Mouse (Mus musculus) yolk sac, embryonic 10.5 days (tissue): ENCODE results near the gene Il17rb.

ENCODE experiments used
- DNase-seq: peaks from one replicate; pipeline ENCODE4 v3.0.0-alpha.2; 2017; ENCODE audit warnings: low spot score

The Il17rb gene

DNA sequence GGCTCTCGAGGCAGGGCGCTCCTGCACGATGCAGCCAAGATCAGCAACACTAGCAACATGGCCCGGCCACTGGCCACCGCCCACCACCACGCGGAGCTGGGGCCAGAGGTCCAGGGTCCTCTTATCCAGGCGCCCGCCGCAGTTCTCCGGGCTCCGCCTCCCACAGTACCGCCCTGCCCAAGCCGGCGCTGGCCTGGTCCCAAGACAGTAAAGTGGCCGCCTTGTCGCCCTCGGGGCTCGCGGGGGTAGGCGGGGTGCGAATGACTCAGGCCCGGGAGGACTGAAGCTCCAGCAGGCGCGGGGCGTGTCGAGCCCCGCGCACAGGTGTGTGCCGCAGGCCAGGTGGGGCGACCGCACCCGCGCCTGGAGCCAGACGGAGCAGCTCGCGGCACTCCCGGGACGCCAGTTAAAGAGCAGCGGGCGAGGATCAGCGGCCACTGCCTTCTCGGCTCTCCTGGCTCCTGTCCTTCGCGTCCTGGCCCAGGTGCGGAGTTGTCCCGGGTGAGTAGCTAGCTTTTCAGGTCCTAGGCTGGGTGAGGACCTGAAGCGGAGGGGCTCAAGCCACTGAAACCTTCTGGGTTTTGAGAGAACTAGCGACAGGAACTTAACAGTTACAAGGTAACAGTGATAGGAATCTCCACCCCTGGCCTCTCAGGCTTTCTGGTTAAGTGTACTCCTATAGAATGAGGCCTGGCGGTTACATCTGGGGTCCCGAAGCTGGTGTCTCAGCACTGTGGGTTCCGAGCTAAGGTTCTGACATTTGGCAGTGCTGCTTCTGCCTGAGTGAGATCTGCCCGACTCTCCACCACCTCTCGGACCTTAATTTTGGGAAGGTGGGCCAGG is at the start of gene Il17rb, which contains the start of gene Chdh:
Gene Il17rb, minus strand, starts transcription at position 164 of the 843 bp plus-strand sequence.
Gene Chdh, plus strand, starts transcription at position 291 of the 843 bp plus-strand sequence.
- DNase-seq = peak; percentile 84

GRCm38 (mm10) chr14:30056031-30056766 is 47.5 kb upstream of the Il17rb start:
- DNase-seq = no peak

DNA sequence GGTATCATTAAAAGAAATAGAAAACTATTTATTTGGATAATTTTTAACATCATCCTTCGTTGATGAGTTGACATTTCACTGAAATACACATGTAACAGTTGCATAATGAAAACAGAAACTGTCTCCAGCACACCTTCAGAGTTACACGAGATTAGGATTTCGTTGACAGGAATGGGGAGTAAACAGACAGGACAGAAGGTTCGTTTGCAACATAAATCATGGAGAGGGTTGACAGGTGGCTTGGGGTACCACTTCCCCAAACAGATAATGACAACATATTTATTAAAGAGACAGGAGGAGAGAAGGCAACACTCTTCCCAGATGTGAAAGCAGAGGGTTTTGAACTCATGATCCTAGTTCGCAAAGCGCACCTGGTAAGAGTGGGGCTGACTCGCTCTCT is 46.2 kb upstream of the Il17rb start:
- no peak for DNase-seq

GRCm38 (mm10) chr14:30050280-30050679 is 41.6 kb upstream of the Il17rb start:
- DNase-seq = no peak

DNA sequence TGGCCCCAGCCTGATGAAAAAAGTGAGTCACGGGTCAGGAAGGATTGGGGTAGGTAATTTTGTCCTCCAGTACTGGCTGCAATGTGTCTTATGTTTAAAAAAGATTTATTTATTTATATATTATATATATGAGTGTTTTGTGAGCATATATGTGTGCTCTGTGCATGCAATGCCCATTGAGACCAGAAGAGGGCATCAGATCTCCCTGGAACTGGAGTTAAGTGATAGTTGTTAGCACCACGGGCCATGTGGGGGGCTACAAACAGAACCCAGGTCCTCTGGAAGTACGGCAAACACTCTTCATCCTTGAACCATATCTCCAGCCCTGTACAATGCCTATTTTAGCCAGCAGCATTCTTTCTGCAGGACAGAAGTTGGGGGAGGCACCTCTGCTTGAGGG is 39.4 kb upstream of the Il17rb start:
- no peak for DNase-seq

GRCm38 (mm10) chr14:30046976-30047375 is 38.3 kb upstream of the Il17rb start:
- no peak for DNase-seq

DNA sequence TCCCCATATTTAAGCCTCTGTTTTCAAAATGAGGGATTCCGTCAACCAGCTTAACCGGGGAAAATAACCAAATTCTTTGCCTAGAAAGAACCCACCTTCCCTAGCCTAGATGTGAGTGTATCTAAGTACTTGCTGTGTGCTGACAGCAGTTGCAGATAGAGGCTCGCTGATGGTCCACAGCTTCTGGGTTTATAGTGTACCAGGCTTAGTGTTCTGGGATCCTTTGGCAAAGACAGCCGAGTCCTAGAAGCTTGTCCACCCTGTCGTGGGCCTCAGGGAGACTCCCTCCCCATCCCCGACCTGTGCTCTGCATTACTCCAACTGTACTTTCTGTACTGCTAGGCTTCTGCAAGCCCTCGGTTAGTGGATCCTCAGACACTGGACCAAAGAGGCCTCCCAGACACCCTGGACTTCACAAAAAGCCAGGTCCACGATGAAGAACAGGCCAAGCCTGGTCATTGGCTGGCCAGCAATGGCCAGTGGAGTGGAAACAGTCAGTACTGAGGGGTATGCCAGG is 37.1 kb upstream of the Il17rb start:
- no peak for DNase-seq

GRCm38 (mm10) chr14:30045239-30045638 is 36.5 kb upstream of the Il17rb start:
- DNase-seq = no peak

- no peak for DNase-seq
These were observed 34.8 kb upstream of the Il17rb start for GRCm38 (mm10) chr14:30043356-30043940.

- no peak for DNase-seq
These were observed 33.1 kb upstream of the Il17rb start for GRCm38 (mm10) chr14:30041836-30042235.

GRCm38 (mm10) chr14:30039413-30039812 is 30.7 kb upstream of the Il17rb start:
- no peak for DNase-seq

- DNase-seq = no peak
These were observed 29.7 kb upstream of the Il17rb start for GRCm38 (mm10) chr14:30038431-30038830.

DNA sequence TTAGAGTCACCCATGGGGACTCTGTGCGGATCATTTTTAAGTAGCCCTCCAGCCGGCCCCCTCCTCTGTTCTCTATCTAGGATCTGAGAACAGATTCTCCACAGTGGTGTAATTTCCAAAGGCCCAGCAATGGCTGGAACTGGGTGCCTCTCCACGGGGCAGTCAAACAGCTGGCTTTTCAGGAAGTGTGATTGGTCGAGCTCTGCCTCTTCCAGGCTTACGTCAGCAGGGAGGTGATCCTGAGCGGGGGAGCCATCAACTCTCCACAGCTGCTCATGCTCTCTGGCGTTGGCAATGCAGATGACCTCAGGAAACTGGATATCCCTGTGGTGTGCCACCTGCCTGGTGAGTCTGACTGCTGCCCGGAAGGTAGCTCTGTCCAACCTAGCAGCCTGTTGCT is 24.7 kb upstream of the Il17rb start:
- DNase-seq = no peak

GRCm38 (mm10) chr14:30027378-30027777 is 18.7 kb upstream of the Il17rb start:
- no peak for DNase-seq

- no peak for DNase-seq
These were observed 15.7 kb upstream of the Il17rb start for GRCm38 (mm10) chr14:30024387-30024786.

GRCm38 (mm10) chr14:30022471-30022870 is 13.8 kb upstream of the Il17rb start:
- DNase-seq = no peak

DNA sequence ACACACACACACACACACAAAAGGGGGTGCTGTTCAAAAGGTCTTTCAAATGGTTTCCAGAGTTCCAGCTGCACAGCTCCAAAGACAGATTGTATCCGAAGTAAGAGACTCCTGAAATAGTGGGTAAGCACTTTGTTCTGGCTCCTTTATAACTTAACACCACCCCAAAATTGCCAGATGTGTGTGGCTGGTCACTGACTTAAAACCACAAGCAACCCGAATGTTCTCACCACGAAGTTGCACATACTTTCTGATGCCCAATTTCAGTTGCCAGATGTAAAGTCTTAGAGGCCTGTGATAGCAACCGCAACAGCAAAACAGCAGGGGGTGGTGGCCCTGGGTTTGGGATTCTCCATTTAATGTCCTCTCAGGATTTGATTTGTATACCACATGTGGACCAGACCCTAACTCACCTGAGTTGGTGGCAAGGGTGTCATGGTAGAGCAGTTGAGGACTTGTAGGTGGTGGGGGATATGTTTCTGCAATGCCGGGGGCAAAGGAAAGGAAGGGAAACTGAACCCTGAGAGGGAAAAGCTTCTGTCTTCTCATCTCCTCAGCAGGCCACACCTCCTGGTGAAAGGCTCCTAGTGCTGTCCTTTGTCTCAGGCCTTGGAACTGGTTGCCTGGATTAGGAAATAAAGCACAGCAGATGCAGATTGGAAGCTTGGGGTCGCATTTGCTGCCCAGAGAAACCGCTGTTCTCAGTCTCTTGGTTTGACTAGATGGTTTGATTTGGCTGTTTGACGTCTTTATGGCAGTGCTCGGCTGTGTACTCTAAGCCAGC is 11.3 kb upstream of the Il17rb start:
- DNase-seq = no peak

DNA sequence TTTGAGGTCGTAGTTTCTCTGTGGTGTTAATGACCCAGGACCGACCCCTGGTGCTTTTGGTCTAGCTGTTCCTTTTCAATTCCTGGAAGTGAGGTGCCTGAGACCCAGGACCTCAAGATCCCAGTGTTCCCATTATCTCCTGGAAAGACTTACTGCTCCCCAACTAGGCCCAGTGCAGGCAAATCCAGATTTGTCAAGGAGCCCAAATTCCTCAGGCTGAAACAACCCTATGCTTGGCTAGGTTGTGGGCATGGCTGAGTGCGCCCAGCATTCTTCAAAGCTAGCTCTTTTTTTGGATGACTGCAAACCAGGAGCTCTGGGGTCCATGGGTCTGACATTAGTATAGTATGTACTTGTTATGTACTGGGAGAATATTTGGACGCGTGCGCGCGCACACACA is 10.7 kb upstream of the Il17rb start:
- DNase-seq = no peak

- no peak for DNase-seq
These were observed 10.2 kb upstream of the Il17rb start for GRCm38 (mm10) chr14:30018846-30019245.

GRCm38 (mm10) chr14:30018463-30018801 is 9.7 kb upstream of the Il17rb start:
- no peak for DNase-seq

DNA sequence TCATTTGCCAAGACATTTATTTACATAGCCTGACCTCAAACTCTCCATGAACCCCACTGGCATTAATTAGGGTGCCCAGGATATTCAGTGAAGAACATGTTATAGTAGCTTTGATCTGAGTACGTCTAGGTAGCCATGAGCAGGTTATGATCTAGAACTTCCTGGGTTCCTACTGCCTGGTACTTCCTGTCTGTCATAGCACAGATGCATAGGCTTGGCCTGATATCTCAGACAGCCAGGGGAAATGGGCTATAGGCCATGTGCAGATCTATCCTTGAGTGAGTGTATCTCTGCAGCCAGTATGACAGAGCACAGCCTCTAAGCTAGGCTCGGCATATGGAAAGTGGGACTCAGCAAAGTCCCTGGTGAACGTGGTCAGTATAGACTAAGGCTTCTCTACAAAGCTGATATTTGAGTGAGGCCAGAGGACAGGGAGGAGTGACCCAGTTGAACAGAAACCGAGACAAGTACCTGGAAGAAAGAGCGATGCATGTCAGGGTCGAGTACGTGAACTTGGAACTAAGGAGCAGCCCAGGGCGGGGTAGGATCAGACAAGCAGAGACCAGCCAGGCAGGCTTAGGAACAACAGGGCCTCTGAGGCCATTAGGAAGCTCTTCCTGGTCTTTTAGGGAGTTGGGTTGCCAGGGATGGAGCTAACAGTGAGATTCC is 9.2 kb upstream of the Il17rb start:
- no peak for DNase-seq
